Mouse (Mus musculus) megakaryocyte, embryonic 14.5 days (primary cell): Measurements from ENCODE around the gene 4930452B06Rik.

Experiments
- FLI1 ChIP-seq: IDR thresholded peaks from 2 replicates; pipeline ENCODE4 v1.6.1; 2012; ENCODE audit warnings: low read length, inconsistent platforms, mixed read lengths
- GATA1 ChIP-seq: IDR thresholded peaks from 3 replicates; pipeline ENCODE4 v1.6.1; 2012; ENCODE audit warnings: mixed read lengths, low read length, inconsistent platforms, borderline replicate concordance

DNA sequence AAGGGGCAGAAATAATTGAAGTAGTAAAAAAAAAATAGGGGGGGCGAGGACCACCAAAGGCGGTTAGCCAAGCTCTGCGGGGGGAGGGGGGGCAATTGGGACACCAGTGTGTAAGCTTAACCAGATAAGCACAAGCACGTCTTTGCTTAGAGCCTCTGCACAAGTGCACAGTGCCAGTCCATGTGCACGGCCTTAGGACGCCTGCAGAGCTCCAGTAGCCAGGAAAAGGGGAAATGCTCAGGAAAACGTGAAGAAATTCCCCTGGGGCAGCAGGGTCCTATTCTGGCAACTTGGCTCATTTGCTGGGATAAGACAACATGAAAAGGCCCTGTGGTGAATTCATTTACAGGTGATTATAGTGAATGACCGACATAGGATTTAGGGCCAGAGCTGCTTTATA lies 188.7 kb downstream of the 4930452B06Rik start:
- TF ChIP-seq FLI1 = no peak
- no peak for TF ChIP-seq GATA1
